Mouse (Mus musculus) heart, postnatal 0 days (tissue): ENCODE data around the gene Midn. TPM values are rescaled to one million over a fixed set of nuclear protein-coding genes. Genes with fewer than 3 reads are reported as not detected.

ENCODE experiments used
- ATAC-seq: fragments of 200-750 bp; cut with Nextera tagmentation; 2 replicates; pipeline ENCODE4 v1.8.0; 2017; ENCODE audit warnings: low read depth, moderate number of reproducible peaks, moderate library complexity; ENCODE audit not compliant: insufficient read depth
- DNase-seq: peaks from one replicate; pipeline ENCODE4 v3.0.0-alpha.2; 2016; ENCODE audit warnings: low spot score
- H3K27ac ChIP-seq: fragments of 300-500 bp; sonication (generic); 2 replicates; pipeline ENCODE4 v1.5.1; 2014; ENCODE audit warnings: low read depth, mild to moderate bottlenecking
- H3K27me3 ChIP-seq: fragments of 300-500 bp; sonication (generic); 2 replicates; pipeline ENCODE4 v1.6.1; 2014; ENCODE audit warnings: low read length, mixed read lengths; ENCODE audit not compliant: control insufficient read depth, insufficient read depth
- H3K36me3 ChIP-seq: fragments of 300-500 bp; sonication (generic); replicated peaks from 2 replicates; pipeline ENCODE4 v1.6.1; 2014; ENCODE audit warnings: low read length, mixed read lengths; ENCODE audit not compliant: control insufficient read depth, insufficient read depth
- H3K4me1 ChIP-seq: fragments of 300-500 bp; sonication (generic); 2 replicates; pipeline ENCODE4 v1.6.1; 2014; ENCODE audit warnings: antibody characterized with exemption; ENCODE audit not compliant: control insufficient read depth, insufficient read depth
- H3K4me2 ChIP-seq: fragments of 300-500 bp; sonication (generic); 2 replicates; pipeline ENCODE4 v1.6.1; 2014; ENCODE audit warnings: low read depth, mild to moderate bottlenecking, low read length, moderate library complexity
- H3K4me3 ChIP-seq: fragments of 300-500 bp; sonication (generic); 2 replicates; pipeline ENCODE4 v1.5.1; 2014; ENCODE audit warnings: low read depth, low read length
- H3K9ac ChIP-seq: fragments of 300-500 bp; sonication (generic); replicated peaks from 2 replicates; pipeline ENCODE4 v1.6.1; 2014; ENCODE audit warnings: low read depth, low read length, mixed read lengths
- H3K9me3 ChIP-seq: fragments of 300-500 bp; sonication (generic); replicated peaks from 2 replicates; pipeline ENCODE4 v1.6.1; 2016; ENCODE audit warnings: low read length; ENCODE audit not compliant: control insufficient read depth
- CTCF ChIP-seq: IDR thresholded peaks from 2 replicates; pipeline ENCODE4 v1.5.1; 2016; ENCODE audit warnings: antibody characterized with exemption, control low read depth, low read depth
- EP300 ChIP-seq: IDR thresholded peaks from 2 replicates; pipeline ENCODE4 v1.6.1; 2016; ENCODE audit warnings: antibody characterized with exemption, low read depth
- WGBS: fragments of 180-500 bp; shearing (Covaris S2); extraction: QIAGEN DNeasy Blood & Tissue Kit; methylation state at CpG from one replicate; pipeline ENCODE4 v1.1.7; 2014; 5-methylcytosine and 5-hydroxymethylcytosine counted together
- polyA plus RNA-seq: library from polyadenylated mRNA; unstranded; fragments of >200 nt; fragmentation: Nextera tagmentation; extraction: Ambion mirVana; gene quantifications from 2 replicates; pipeline ENCODE4 v1.2.1, GENCODE M21; 2015
- total RNA-seq: library from RNA; depleted of rRNA; stranded (reverse); fragments of >200 nt; gene quantifications from 2 replicates; pipeline ENCODE4 v1.2.3, GENCODE M21; 2014; ENCODE audit warnings: low replicate concordance

The Midn gene
- total and polyA plus RNA-seq, 2 experiments from 2014 or later = 15.8 to 100 TPM

GRCm38 (mm10) chr10:80115290-80115943 is 32.7 kb upstream of the Midn start, which contains the start of gene Stk11:
TSS of gene Stk11 (plus strand) at chr10:80115803.
- Histone ChIP-seq H3K4me1 (peaks cover 31% of the 10 kb centered on the region), H3K9ac (peak within 1 kb of the TSS; percentile 92), H3K9me3 (no peaks in the 10 kb centered on the region), H3K27ac (peak within 1 kb of the TSS; percentile 95), H3K4me3 (peak within 1 kb of the TSS; percentile 97), H3K27me3 (no peaks in the 10 kb centered on the region), H3K36me3 (no peaks in the 10 kb centered on the region; the same call in 1 of the 2 replicates), H3K4me2 (peak within 1 kb of the TSS; percentile 93)
- TF ChIP-seq EP300 = peak; percentile 72; the same call in 1 of the 2 replicates
- peak; percentile 23; the same call in 1 of the 2 replicates for TF ChIP-seq CTCF
- peak; percentile 100 for DNase-seq
- WGBS = under 1% methylated on average over 67 of the region's 70 CpGs
- ATAC-seq = peak; percentile 96

GRCm38 (mm10) chr10:80115944-80116335 is 32.1 kb upstream of the Midn start:
- Histone ChIP-seq H3K4me3 (peak overlapping the region; percentile 97), H3K27me3 (no peaks in the 10 kb centered on the region), H3K4me1 (peaks cover 31% of the 10 kb centered on the region), H3K27ac (peak overlapping the region; percentile 90), H3K9ac (peak overlapping the region; percentile 92), H3K36me3 (peaks cover 3% of the 10 kb centered on the region; the same call in 1 of the 2 replicates), H3K4me2 (peak overlapping the region; percentile 93), H3K9me3 (no peaks in the 10 kb centered on the region)
- DNase-seq (no peak), ATAC-seq (no peak)
- WGBS = under 1% methylated on average over 51 of the region's 63 CpGs
- TF ChIP-seq EP300 (no peak; the same call in 1 of the 2 replicates), CTCF (no peak)

GRCm38 (mm10) chr10:80116563-80116926 is 31.5 kb upstream of the Midn start:
- H3K4me1 ChIP-seq = peaks cover 31% of the 10 kb centered on the region
- peak overlapping the region; percentile 92 for H3K9ac ChIP-seq
- DNase-seq (no peak), ATAC-seq (no peak)
- peak overlapping the region; percentile 71 for H3K27ac ChIP-seq
- TF ChIP-seq CTCF = no peak
- no peak for TF ChIP-seq EP300
- WGBS = under 1% methylated on average over 27 of the region's 27 CpGs
- peak overlapping the region; percentile 93 for H3K4me2 ChIP-seq
- H3K27me3 ChIP-seq = no peaks in the 10 kb centered on the region
- H3K9me3 ChIP-seq = no peaks in the 10 kb centered on the region
- peak overlapping the region; percentile 97 for H3K4me3 ChIP-seq
- peaks cover 6% of the 10 kb centered on the region; the same call in 1 of the 2 replicates for H3K36me3 ChIP-seq

GRCm38 (mm10) chr10:80116927-80117691 is 31.0 kb upstream of the Midn start:
- peak overlapping the region; percentile 92 for H3K9ac ChIP-seq
- no peak for TF ChIP-seq EP300
- TF ChIP-seq CTCF = no peak
- H3K27ac ChIP-seq = peak overlapping the region; percentile 71
- no peaks in the 10 kb centered on the region for H3K9me3 ChIP-seq
- peaks cover 9% of the 10 kb centered on the region; the same call in 1 of the 2 replicates for H3K36me3 ChIP-seq
- WGBS = under 1% methylated on average over 30 of the region's 30 CpGs
- peak overlapping the region; percentile 97 for H3K4me3 ChIP-seq
- no peak for ATAC-seq
- peak; percentile 53 for DNase-seq
- H3K27me3 ChIP-seq = no peaks in the 10 kb centered on the region
- peak overlapping the region; percentile 93 for H3K4me2 ChIP-seq
- H3K4me1 ChIP-seq = peaks cover 31% of the 10 kb centered on the region

GRCm38 (mm10) chr10:80117736-80118135 is 30.3 kb upstream of the Midn start:
- DNase-seq (no peak), ATAC-seq (no peak)
- WGBS = 36% methylated on average over 1 of the region's 1 CpGs
- TF ChIP-seq EP300 = no peak
- TF ChIP-seq CTCF = no peak
- H3K4me1 ChIP-seq = peaks cover 31% of the 10 kb centered on the region
- peaks cover 9% of the 10 kb centered on the region; the same call in 1 of the 2 replicates for H3K36me3 ChIP-seq
- H3K9me3 ChIP-seq = no peaks in the 10 kb centered on the region
- peak overlapping the region; percentile 92 for H3K9ac ChIP-seq
- peak overlapping the region; percentile 93 for H3K4me2 ChIP-seq
- H3K27ac ChIP-seq = peak overlapping the region; percentile 71
- H3K4me3 ChIP-seq = peak overlapping the region; percentile 97
- H3K27me3 ChIP-seq = no peaks in the 10 kb centered on the region
